Mouse (Mus musculus) forebrain, postnatal 0 days (tissue): Measurements from ENCODE around the gene Msh5. TPM values are rescaled to one million over a fixed set of nuclear protein-coding genes. Genes with fewer than 3 reads are reported as not detected.
"Not testable (repeated sequence)": the region's sequence is repeated elsewhere in the genome, so short reads cannot be mapped to it uniquely, and the experiment has no call there.

Experiments
- ATAC-seq: fragments of 200-750 bp; cut with Nextera tagmentation; 2 replicates; pipeline ENCODE4 v1.8.0; 2017; ENCODE audit warnings: mild to moderate bottlenecking, moderate library complexity
- DNase-seq: peaks from one replicate; pipeline ENCODE4 v3.0.0-alpha.2; 2015
- H3K27ac ChIP-seq: fragments of 300-500 bp; sonication (generic); 2 replicates; pipeline ENCODE4 v1.5.1; 2014; ENCODE audit warnings: low read depth, mild to moderate bottlenecking, antibody characterized with exemption, low read length, moderate library complexity, mixed read lengths
- H3K27me3 ChIP-seq: fragments of 300-500 bp; sonication (generic); 2 replicates; pipeline ENCODE4 v1.6.1; 2014; ENCODE audit warnings: mild to moderate bottlenecking, low read length, mixed read lengths; ENCODE audit not compliant: insufficient read depth
- H3K36me3 ChIP-seq: fragments of 300-500 bp; sonication (generic); 2 replicates; pipeline ENCODE4 v1.6.1; 2014; ENCODE audit warnings: mild to moderate bottlenecking, moderate library complexity; ENCODE audit not compliant: insufficient read depth
- H3K4me1 ChIP-seq: fragments of 300-500 bp; sonication (generic); 2 replicates; pipeline ENCODE4 v1.6.1; 2014; ENCODE audit warnings: antibody characterized with exemption; ENCODE audit not compliant: insufficient read depth
- H3K4me2 ChIP-seq: fragments of 300-500 bp; sonication (generic); 2 replicates; pipeline ENCODE4 v1.6.1; 2014; ENCODE audit warnings: low read depth, mild to moderate bottlenecking, moderate library complexity
- H3K4me3 ChIP-seq: fragments of 300-500 bp; sonication (generic); 2 replicates; pipeline ENCODE4 v1.5.1; 2014; ENCODE audit warnings: low read depth, low read length, mixed read lengths
- H3K9ac ChIP-seq: fragments of 300-500 bp; sonication (generic); 2 replicates; pipeline ENCODE4 v1.6.1; 2014; ENCODE audit warnings: mild to moderate bottlenecking
- H3K9me3 ChIP-seq: fragments of 300-500 bp; sonication (generic); 2 replicates; pipeline ENCODE4 v1.6.1; 2016; ENCODE audit warnings: low read length
- CTCF ChIP-seq: sonication (generic); IDR thresholded peaks from 2 replicates; pipeline ENCODE4 v1.5.1; 2016; ENCODE audit warnings: antibody characterized with exemption, control low read depth, low read depth
- WGBS: fragments of 180-500 bp; shearing (Covaris S2); extraction: QIAGEN DNeasy Blood & Tissue Kit; methylation state at CpG from one replicate; pipeline ENCODE4 v1.1.7; 2014; 5-methylcytosine and 5-hydroxymethylcytosine counted together
- polyA plus RNA-seq: library from polyadenylated mRNA; unstranded; fragments of >200 nt; fragmentation: Nextera tagmentation; extraction: Ambion mirVana; gene quantifications from 2 replicates; pipeline ENCODE4 v1.2.1, GENCODE M21; 2015
- total RNA-seq: library from RNA; depleted of rRNA; stranded (reverse); fragments of >200 nt; gene quantifications from 2 replicates; pipeline ENCODE4 v1.2.3, GENCODE M21; 2014

Gene Msh5
- total and polyA plus RNA-seq, 2 experiments from 2014 or later, result 1.1 to 1.3 TPM

DNA sequence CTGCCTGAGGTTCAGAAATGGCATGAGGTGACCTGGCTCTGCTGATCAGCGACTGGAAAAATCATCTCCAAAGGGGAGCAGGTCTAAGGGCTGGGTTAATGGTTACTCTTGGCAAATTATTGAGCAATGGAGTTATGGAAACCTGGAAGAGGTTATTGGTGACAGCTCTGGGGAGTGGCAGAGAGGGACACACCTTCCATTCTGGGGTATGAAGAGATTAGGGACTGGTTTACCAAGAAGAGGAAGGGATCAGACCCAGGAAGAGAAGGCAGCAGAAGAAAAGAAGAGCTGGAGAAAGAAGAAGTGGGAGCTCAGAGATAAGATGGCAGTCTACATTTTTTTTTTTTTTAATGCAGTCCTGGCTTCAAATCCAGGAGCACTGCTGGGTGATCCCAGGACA is 1.1 kb upstream of the Msh5 start:
- no peak overlapping the region for H3K4me2 ChIP-seq
- no peak for TF ChIP-seq CTCF
- H3K27ac ChIP-seq, result no peak overlapping the region
- H3K9ac ChIP-seq, result no peak overlapping the region
- H3K27me3 ChIP-seq, result no peaks in the 10 kb centered on the region
- peaks cover 12% of the 10 kb centered on the region; the same call in 1 of the 2 replicates for H3K4me1 ChIP-seq
- H3K9me3 ChIP-seq, result no peaks in the 10 kb centered on the region
- 63% methylated on average over 1 of the region's 1 CpGs for WGBS
- H3K36me3 ChIP-seq, result no peaks in the 10 kb centered on the region
- ATAC-seq, result no peak
- DNase-seq, result no peak
- H3K4me3 ChIP-seq, result no peak overlapping the region

DNA sequence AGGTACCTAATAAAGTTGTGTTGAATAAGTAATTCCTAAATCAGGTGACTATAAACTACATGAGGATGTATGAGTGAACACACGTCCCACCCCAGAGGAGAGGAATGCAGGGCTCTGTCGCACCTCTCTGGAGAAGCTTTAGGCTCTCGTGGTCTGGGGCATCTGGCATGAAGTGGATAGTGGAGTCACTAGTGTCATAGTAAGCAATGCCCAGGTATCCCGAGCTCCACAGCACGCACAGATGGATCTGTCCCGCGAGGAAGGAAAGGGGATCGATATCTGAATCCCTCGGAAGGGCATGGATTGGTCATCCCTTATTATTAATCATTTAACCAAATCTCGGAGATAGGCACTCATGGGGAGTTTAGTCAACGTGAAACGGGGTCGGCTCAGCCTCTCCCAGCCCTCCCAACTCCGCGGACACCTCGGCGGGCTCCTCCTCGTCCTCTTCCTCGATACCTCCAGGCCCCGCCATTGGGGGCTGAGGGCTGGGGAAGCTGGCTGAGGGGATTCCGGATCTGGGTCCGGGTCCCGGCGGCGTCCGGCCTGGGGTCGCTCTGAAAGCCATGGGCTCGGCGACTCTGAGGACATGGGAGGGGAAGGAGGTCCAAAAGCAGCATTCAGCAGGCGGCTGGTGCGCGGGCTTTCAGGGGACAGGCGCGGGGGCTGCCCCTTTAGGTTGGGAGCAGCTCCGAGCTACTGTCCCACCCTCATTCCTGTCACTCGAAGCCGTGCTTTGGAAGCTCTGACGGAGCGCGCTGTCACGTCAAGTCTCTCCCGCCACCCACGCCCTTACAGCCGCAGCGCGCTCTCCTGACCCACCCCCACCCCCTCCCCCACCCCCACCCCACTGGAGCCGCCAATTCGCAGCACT is 501 bp downstream of the Msh5 start:
- peak overlapping the region; percentile 72 for H3K27ac ChIP-seq
- no peaks in the 10 kb centered on the region for H3K9me3 ChIP-seq
- H3K4me1 ChIP-seq, result peaks cover 5% of the 10 kb centered on the region; the same call in 1 of the 2 replicates
- ATAC-seq (peak; percentile 80), DNase-seq (no peak)
- H3K36me3 ChIP-seq, result no peaks in the 10 kb centered on the region
- peak overlapping the region; percentile 99 for H3K4me2 ChIP-seq
- TF ChIP-seq CTCF, result no peak
- peak overlapping the region; percentile 44 for H3K4me3 ChIP-seq
- H3K27me3 ChIP-seq, result no peaks in the 10 kb centered on the region
- peak overlapping the region; percentile 68 for H3K9ac ChIP-seq
- WGBS, result 7% methylated on average over 44 of the region's 48 CpGs

DNA sequence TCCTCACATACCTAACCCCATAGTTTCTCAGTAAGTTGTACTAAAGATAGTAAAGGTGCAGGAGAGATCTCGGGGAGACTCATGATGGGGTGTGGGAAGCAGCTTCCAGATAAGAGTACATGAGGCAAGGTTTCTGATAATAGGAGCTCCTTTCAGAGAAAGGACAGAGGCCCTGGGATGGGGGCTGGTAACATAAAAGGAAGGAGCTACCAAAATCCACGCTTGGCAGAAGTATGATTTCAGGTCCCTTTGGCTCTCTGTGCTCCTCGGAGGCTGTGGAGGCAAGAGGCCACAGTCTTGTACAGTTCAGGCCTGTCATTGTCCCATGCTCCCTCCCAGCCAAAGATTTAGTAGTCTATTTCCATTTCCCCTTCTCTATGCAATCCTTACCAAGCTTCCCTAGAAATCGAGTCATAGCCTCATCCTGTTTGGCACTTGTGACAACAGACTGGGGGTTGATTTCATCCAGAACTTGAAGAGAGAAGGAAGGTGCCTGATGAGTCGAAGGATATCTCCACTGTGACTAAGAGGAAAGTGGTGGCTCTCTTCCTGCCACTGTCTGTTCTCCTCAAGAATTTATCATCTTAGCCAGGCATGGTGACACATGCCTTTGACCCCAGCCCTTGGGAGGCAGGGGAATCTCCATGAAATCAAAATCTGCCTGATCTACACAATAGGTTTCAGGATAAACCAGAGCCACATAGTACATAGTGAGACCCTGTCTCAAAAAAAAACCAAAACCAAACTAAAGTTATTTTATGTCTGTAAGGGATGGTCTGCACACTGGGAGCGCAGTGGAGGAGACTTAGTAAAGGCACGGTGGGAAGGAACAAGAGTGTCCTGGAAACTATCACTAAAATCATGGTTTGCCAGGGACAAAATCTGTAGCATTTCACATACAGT is 1.4 kb downstream of the Msh5 start:
- Histone ChIP-seq H3K36me3 (no peaks in the 10 kb centered on the region), H3K27me3 (no peaks in the 10 kb centered on the region), H3K9ac (no peak overlapping the region), H3K4me2 (peak overlapping the region; percentile 99; the same call in 1 of the 2 replicates), H3K4me3 (no peak overlapping the region), H3K9me3 (no peaks in the 10 kb centered on the region), H3K4me1 (peaks cover 5% of the 10 kb centered on the region; the same call in 1 of the 2 replicates), H3K27ac (no peak overlapping the region)
- WGBS, result 89% methylated on average over 7 of the region's 7 CpGs
- DNase-seq (no peak), ATAC-seq (no peak)
- TF ChIP-seq CTCF, result no peak

DNA sequence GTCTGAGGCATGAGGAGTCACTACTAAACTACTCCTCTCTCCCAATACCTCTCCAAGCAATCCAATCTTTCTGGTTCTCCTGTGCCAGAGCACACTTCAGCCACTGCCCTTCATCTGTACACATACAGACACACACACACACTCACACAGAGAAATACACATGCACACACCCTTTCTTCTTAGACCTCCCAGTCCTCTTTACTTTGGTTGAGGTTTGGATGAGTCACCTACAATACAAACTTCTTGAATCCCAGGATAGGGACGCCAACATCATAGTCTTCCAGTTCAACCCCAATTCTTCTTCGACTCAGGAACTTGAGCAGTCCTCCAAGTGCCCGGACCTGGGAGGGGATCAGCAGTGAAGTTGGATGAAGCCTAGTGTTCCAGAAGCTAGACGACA is 2.8 kb downstream of the Msh5 start:
- no peaks in the 10 kb centered on the region for H3K36me3 ChIP-seq
- H3K9me3 ChIP-seq, result no peaks in the 10 kb centered on the region
- H3K4me1 ChIP-seq, result peaks cover 5% of the 10 kb centered on the region; the same call in 1 of the 2 replicates
- ATAC-seq (no peak), DNase-seq (no peak)
- 88% methylated on average over 4 of the region's 4 CpGs for WGBS
- H3K27me3 ChIP-seq, result no peaks in the 10 kb centered on the region
- no peak overlapping the region for H3K4me2 ChIP-seq
- no peak overlapping the region for H3K27ac ChIP-seq
- H3K9ac ChIP-seq, result no peak overlapping the region
- H3K4me3 ChIP-seq, result no peak overlapping the region
- no peak for TF ChIP-seq CTCF

DNA sequence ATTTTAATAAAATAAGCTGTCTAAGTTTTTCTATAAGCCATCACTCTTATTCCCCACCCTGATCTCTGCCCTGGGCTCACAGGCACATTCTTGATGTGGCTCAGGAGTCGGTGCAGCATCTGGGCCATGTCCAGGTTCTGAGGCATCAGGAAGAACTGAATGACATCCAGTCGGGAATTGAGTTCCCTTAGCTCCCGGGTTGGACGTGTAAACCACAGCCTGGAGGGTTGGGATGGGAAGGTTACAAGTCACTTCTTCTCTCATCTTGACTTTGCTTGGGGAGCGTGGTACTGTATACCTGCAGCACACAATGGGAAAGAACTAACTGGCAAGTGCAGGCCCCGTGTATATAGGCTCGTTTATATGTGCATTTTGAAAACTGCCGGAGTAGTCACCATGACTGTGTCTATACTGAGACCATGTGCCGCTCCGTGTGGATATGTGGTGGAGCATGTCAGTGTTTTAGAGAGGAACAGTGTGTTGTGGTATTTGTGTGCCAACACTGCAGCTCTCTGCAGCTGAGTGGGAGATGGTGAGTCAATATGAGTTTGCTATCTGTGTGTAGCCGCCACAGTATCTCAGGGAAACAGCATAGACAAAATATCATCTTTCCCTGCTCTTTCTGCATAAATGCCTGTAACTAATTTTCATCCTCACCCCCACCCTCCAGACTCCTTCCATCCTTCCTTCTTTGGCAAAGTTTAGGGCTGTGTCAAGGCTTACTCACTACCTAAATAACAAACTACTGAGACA is 7.2 kb downstream of the Msh5 start:
- no peak for TF ChIP-seq CTCF
- no peak for DNase-seq
- Histone ChIP-seq H3K4me2 (no peak overlapping the region), H3K9me3 (no peaks in the 10 kb centered on the region), H3K27ac (no peak overlapping the region), H3K27me3 (no peaks in the 10 kb centered on the region), H3K9ac (no peak overlapping the region), H3K4me1 (no peaks in the 10 kb centered on the region), H3K4me3 (no peak overlapping the region), H3K36me3 (no peaks in the 10 kb centered on the region)
- ATAC-seq, result peak; percentile 45; the same call in 1 of the 2 replicates
- 72% methylated on average over 11 of the region's 11 CpGs for WGBS

DNA sequence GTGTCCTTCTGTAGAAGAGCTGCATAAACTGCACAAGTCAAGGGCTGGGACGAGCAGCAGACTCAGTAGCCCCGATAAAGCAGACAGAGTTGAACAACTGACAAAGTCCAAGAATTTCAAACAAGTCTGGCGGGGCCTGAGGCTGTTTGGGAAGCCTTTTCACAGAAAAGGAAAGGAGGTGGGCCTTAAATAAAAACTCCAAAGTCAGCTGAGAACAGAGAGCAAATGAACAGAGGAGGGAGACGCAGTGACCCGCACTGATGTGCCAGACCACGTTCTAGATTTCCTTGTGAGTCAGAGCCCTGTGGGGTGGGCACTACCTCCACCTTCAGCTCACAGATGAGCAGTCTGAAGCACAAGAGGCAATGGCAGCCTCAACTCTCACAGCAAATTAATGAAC is 11.6 kb downstream of the Msh5 start:
- H3K36me3 ChIP-seq, result no peaks in the 10 kb centered on the region
- no peaks in the 10 kb centered on the region for H3K4me1 ChIP-seq
- no peaks in the 10 kb centered on the region for H3K9me3 ChIP-seq
- no peak overlapping the region for H3K9ac ChIP-seq
- no peaks in the 10 kb centered on the region for H3K27me3 ChIP-seq
- no peak for DNase-seq
- 76% methylated on average over 6 of the region's 6 CpGs for WGBS
- H3K27ac ChIP-seq, result no peak overlapping the region
- no peak overlapping the region for H3K4me2 ChIP-seq
- no peak for TF ChIP-seq CTCF
- ATAC-seq, result no peak
- H3K4me3 ChIP-seq, result no peak overlapping the region

DNA sequence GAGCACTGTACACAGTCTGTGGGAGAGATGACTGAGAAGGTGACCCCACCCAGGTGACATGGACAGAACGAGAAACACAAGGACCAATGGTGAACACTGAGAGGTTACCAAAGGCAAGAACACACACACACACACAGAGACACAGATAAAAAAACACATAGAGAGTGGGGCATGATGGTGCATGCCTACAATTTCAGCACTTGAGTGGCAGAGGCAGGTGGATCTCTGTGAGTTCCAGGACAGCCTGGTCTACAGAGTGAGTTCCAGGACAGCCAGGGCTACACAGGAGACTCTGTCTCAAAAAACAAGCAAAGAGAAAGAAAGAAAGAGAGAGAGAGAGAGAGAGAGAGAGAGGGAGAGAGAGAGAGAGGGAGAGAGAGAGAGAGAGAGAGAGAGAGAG is 12.8 kb downstream of the Msh5 start:
- H3K4me1 ChIP-seq, H3K4me3 ChIP-seq, ATAC-seq, H3K36me3 ChIP-seq, DNase-seq, H3K27ac ChIP-seq, H3K9me3 ChIP-seq, H3K9ac ChIP-seq, H3K27me3 ChIP-seq, H3K4me2 ChIP-seq: not testable (repeated sequence)
- WGBS, result 75% methylated on average over 1 of the region's 1 CpGs
